Mouse (Mus musculus) MEL (cell line): Measurements from ENCODE around the gene Plcb4. TPM values are rescaled to one million over a fixed set of nuclear protein-coding genes. Genes with fewer than 3 reads are reported as not detected.

Experiments used
- DNase-seq: peaks from one replicate; pipeline ENCODE4 v3.0.0; 2011; ENCODE audit warnings: low read depth, low spot score
- H3K27ac ChIP-seq: 2 replicates; pipeline ENCODE4 v1.5.1; 2012; ENCODE audit warnings: low read depth, mild to moderate bottlenecking, control low read depth, low read length, moderate library complexity; ENCODE audit not compliant: control insufficient read depth
- H3K27me3 ChIP-seq, 2 experiments: fragments of 150-350 bp in 1 of 2; sonication (generic) in 1 of 2; 2 replicates each; pipeline ENCODE4 v1.6.1; 2012; ENCODE audit warnings: low read length in 2 of 2, mild to moderate bottlenecking in 2 of 2, improper control_type of control experiment in 1 of 2, moderate library complexity in 1 of 2; ENCODE audit not compliant: insufficient read depth in 2 of 2, control insufficient read depth in 1 of 2
- H3K36me3 ChIP-seq, 2 experiments: 2 replicates each; pipeline ENCODE4 v1.6.1; 2012 to 2014; ENCODE audit warnings: low read length in 2 of 2, improper control_type of control experiment in 1 of 2, inconsistent platforms in 1 of 2, mild to moderate bottlenecking in 1 of 2; ENCODE audit not compliant: insufficient read depth in 2 of 2, control insufficient read depth in 1 of 2
- H3K4me1 ChIP-seq, 2 experiments: fragments of 150-350 bp in 1 of 2; sonication (generic) in 1 of 2; 2 replicates each; pipeline ENCODE4 v1.6.1; 2012; ENCODE audit warnings: low read length in 2 of 2, improper control_type of control experiment in 1 of 2, mild to moderate bottlenecking in 1 of 2; ENCODE audit not compliant: insufficient read depth in 2 of 2, control insufficient read depth in 1 of 2
- H3K4me3 ChIP-seq, 2 experiments: fragments of 150-350 bp in 1 of 2; sonication (generic) in 1 of 2; 2 replicates each; pipeline ENCODE4 v1.5.1; 2012; ENCODE audit warnings: low read depth in 2 of 2, low read length in 2 of 2, mild to moderate bottlenecking in 2 of 2, moderate library complexity in 2 of 2, control low read depth in 1 of 2, improper control_type of control experiment in 1 of 2; ENCODE audit not compliant: control insufficient read depth in 1 of 2, insufficient read depth in 1 of 2
- H3K79me2 ChIP-seq: 2 replicates; pipeline ENCODE4 v1.6.1; 2012; ENCODE audit warnings: mild to moderate bottlenecking, low read length, moderate library complexity; ENCODE audit not compliant: control insufficient read depth, poor library complexity, insufficient read depth
- H3K9ac ChIP-seq: 2 replicates; pipeline ENCODE4 v1.6.1; 2012; ENCODE audit warnings: low read depth, mild to moderate bottlenecking, control low read depth, low read length, moderate library complexity; ENCODE audit not compliant: control insufficient read depth, poor library complexity, severe bottlenecking
- H3K9me3 ChIP-seq: fragments of 150-350 bp; sonication (generic); replicated peaks from 2 replicates; pipeline ENCODE4 v1.6.1; 2012; ENCODE audit warnings: mild to moderate bottlenecking, low read length, improper control_type of control experiment, moderate library complexity; ENCODE audit not compliant: insufficient read depth
- BHLHE40 ChIP-seq: IDR thresholded peaks from 2 replicates; pipeline ENCODE4 v1.6.1; 2012; ENCODE audit warnings: low read depth, mild to moderate bottlenecking, inconsistent platforms, low read length, improper control_type of control experiment, borderline replicate concordance
- CHD1 ChIP-seq: IDR thresholded peaks from 2 replicates; pipeline ENCODE4 v1.6.1; 2012; ENCODE audit warnings: low read depth, mild to moderate bottlenecking, inconsistent platforms, low read length, improper control_type of control experiment
- ETS1 ChIP-seq: IDR thresholded peaks from 2 replicates; pipeline ENCODE4 v1.6.1; 2012; ENCODE audit warnings: low read depth, mild to moderate bottlenecking, inconsistent platforms, low read length, improper control_type of control experiment, moderate library complexity
- GABPA ChIP-seq: IDR thresholded peaks from 2 replicates; pipeline ENCODE4 v1.6.1; 2012; ENCODE audit warnings: low read depth, mild to moderate bottlenecking, inconsistent platforms, low read length, improper control_type of control experiment, moderate library complexity
- JUND ChIP-seq: IDR thresholded peaks from 2 replicates; pipeline ENCODE4 v1.6.1; 2011; ENCODE audit warnings: low read depth, mild to moderate bottlenecking, improper control_type of control experiment, low read length
- MAFK ChIP-seq: IDR thresholded peaks from 2 replicates; pipeline ENCODE4 v1.6.1; 2011; ENCODE audit warnings: low read depth, mild to moderate bottlenecking, low read length, improper control_type of control experiment, borderline replicate concordance
- NELFE ChIP-seq: IDR thresholded peaks from 2 replicates; pipeline ENCODE4 v1.6.1; 2011; ENCODE audit warnings: low read depth, low read length, improper control_type of control experiment
- POLR2A ChIP-seq, 2 experiments: IDR thresholded peaks; 2 replicates each; pipeline ENCODE4 v1.6.1; 2011 to 2012; ENCODE audit warnings: low read length in 2 of 2, mild to moderate bottlenecking in 2 of 2, control low read depth in 1 of 2, improper control_type of control experiment in 1 of 2, low read depth in 1 of 2, moderate library complexity in 1 of 2; ENCODE audit not compliant: control insufficient read depth in 1 of 2, insufficient read depth in 1 of 2, poor library complexity in 1 of 2
- POLR2AphosphoS5 ChIP-seq: IDR thresholded peaks from 2 replicates; pipeline ENCODE4 v1.6.1; 2012; ENCODE audit warnings: low read depth, borderline replicate concordance, mild to moderate bottlenecking, inconsistent platforms, low read length, moderate library complexity, mixed read lengths
- RAD21 ChIP-seq: IDR thresholded peaks from 2 replicates; pipeline ENCODE4 v1.6.1; 2011; ENCODE audit warnings: mild to moderate bottlenecking, low read depth, low read length, improper control_type of control experiment
- SMC3 ChIP-seq: IDR thresholded peaks from 2 replicates; pipeline ENCODE4 v1.6.1; 2011; ENCODE audit warnings: low read depth, low read length, improper control_type of control experiment
- TAL1 ChIP-seq: IDR thresholded peaks from 2 replicates; pipeline ENCODE4 v1.6.1; 2012; ENCODE audit warnings: mild to moderate bottlenecking, inconsistent platforms, low read length, moderate library complexity, mixed read lengths
- TCF12 ChIP-seq: IDR thresholded peaks from 2 replicates; pipeline ENCODE4 v1.6.1; 2014; ENCODE audit warnings: low read depth, mild to moderate bottlenecking, inconsistent platforms, low read length, improper control_type of control experiment, moderate library complexity
- USF2 ChIP-seq, 2 experiments: IDR thresholded peaks; 2 replicates each; pipeline ENCODE4 v1.6.1; 2011 to 2012; ENCODE audit warnings: improper control_type of control experiment in 2 of 2, low read length in 2 of 2, borderline replicate concordance in 1 of 2, inconsistent platforms in 1 of 2, low read depth in 1 of 2, mild to moderate bottlenecking in 1 of 2; ENCODE audit not compliant: insufficient read depth in 1 of 2
- ZC3H11A ChIP-seq: IDR thresholded peaks from 2 replicates; pipeline ENCODE4 v1.6.1; 2012; ENCODE audit warnings: low read depth, mild to moderate bottlenecking, inconsistent platforms, low read length, improper control_type of control experiment
- ZMIZ1 ChIP-seq: IDR thresholded peaks from 2 replicates; pipeline ENCODE4 v1.6.1; 2012; ENCODE audit warnings: low read depth, mild to moderate bottlenecking, inconsistent platforms, low read length, improper control_type of control experiment, moderate library complexity
- polyA plus RNA-seq, 2 experiments: library from polyadenylated mRNA; stranded (reverse) in 1 of 2; unstranded in 1 of 2; fragments of >175 nt in 1 of 2; fragments of >200 nt in 1 of 2; gene quantifications; 2 replicates each; pipeline versions ENCODE4 v1.2.1 to v1.2.4; 2012; ENCODE audit warnings: low replicate concordance in 2 of 2, low read depth in 1 of 2; ENCODE audit not compliant: insufficient read length in 2 of 2, insufficient read depth in 1 of 2, missing spikeins in 1 of 2
- total RNA-seq: library from RNA; depleted of rRNA; stranded (reverse); fragments of 300-350 nt; gene quantifications from 2 replicates; pipeline ENCODE4 v1.2.3, GENCODE M21; 2012

Plcb4 gene
- total and polyA plus RNA-seq, 3 experiments = not detected

DNA sequence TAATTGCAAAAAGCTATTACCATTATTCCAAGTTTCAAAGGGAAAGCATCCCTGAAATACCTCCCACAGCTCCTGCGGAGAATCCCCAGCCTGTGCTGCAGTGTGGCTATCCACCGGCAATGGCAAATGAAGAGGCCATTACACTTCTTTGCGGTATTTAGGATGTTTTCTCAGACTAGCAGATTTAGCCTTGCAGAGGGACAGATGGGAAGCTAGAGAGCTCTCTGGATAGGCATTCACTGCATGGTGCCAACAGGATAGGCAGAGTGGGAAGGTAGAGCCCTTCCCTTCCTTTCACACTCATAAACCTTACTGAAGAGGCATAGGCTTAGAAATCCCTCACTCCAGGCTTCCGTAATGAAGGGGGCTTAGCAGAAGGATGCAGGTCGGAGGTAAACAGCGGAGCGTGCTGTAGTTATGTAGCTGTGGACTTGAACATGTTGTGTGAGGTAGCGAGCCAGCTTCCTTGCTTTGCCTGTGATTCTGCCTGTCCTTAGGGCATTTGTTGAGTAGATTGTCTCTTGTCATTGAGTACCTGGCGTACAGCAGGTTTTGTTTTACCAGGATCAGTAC is 144.2 kb downstream of the Plcb4 start:
- no peak overlapping the region for H3K4me3 ChIP-seq
- no peaks in the 10 kb centered on the region for H3K9me3 ChIP-seq
- TF ChIP-seq POLR2A (IDR thresholded peaks at IDR 0.05; ENCODE audit: control insufficient read depth in 1 of 2, insufficient read depth in 1 of 2, low read depth in 1 of 2, low read length in 2 of 2, poor library complexity in 1 of 2) (no peak), TAL1 (no peak), TCF12 (no peak), ZC3H11A (no peak), POLR2AphosphoS5 (no peak), CHD1 (no peak), USF2 (IDR thresholded peaks at IDR 0.05; ENCODE audit: borderline replicate concordance in 1 of 2, insufficient read depth in 1 of 2, low read depth in 1 of 2, low read length in 2 of 2) (no peak), ZMIZ1 (no peak), NELFE (no peak), ETS1 (no peak), RAD21 (no peak), SMC3 (no peak)
- no peaks in the 10 kb centered on the region for H3K27me3 ChIP-seq
- no peak overlapping the region for H3K9ac ChIP-seq
- H3K27ac ChIP-seq = no peak overlapping the region
- H3K36me3 ChIP-seq = no peaks in the 10 kb centered on the region
- no peaks in the 10 kb centered on the region for H3K4me1 ChIP-seq
- DNase-seq = no peak
- no peaks in the 10 kb centered on the region for H3K79me2 ChIP-seq

GRCm38 (mm10) chr2:135805748-135806685 is 147.2 kb downstream of the Plcb4 start:
- H3K4me1 ChIP-seq = no peaks in the 10 kb centered on the region
- H3K27me3 ChIP-seq = no peaks in the 10 kb centered on the region
- no peak overlapping the region for H3K9ac ChIP-seq
- TF ChIP-seq JUND (no peak), MAFK (no peak), GABPA (no peak), BHLHE40 (no peak)
- no peaks in the 10 kb centered on the region for H3K36me3 ChIP-seq
- no peaks in the 10 kb centered on the region for H3K79me2 ChIP-seq
- H3K27ac ChIP-seq = no peak overlapping the region
- H3K4me3 ChIP-seq = no peak overlapping the region
- DNase-seq = no peak
- H3K9me3 ChIP-seq = no peaks in the 10 kb centered on the region
